In genomic region chr3:105529700-105530099, GRCm38 (mm10) we compare ENCODE assay signal across 16 mouse cellular contexts.
DNase-seq lines count a peak whose midpoint lies in the region; ATAC-seq and TF ChIP-seq lines count a peak whose summit lies in the region.
"Had no signal": no experiment of that assay in that cellular context is flagged by ENCODE, and none has a peak within 500 bp of the region (broad histone marks: within the 10 kb centered on the region; RNA-seq: fewer than 3 reads in every experiment).

No protein-coding gene starts in this region.

- H3K36me3 ChIP-seq in embryonic facial prominence, embryonic 10.5 days (replicated peaks): no peaks in the 10 kb centered on the region
- H3K36me3 ChIP-seq in hindbrain, embryonic 12.5 days: no peaks in the 10 kb centered on the region
- no peaks in the 10 kb centered on the region for H3K36me3 ChIP-seq in midbrain, embryonic 14.5 days (ENCODE audit: control insufficient read depth, insufficient read depth, low read length)
- H3K36me3 ChIP-seq: embryonic facial prominence, embryonic 15.5 days had no signal

- peaks cover 5% of the 10 kb centered on the region for H3K27me3 ChIP-seq in Patski
- H3K27me3 ChIP-seq in embryonic facial prominence, embryonic 10.5 days (replicated peaks; ENCODE audit: low read depth, poor library complexity, severe bottlenecking): no peaks in the 10 kb centered on the region
- H3K27me3 ChIP-seq in hindbrain, embryonic 12.5 days: no peaks in the 10 kb centered on the region
- no peaks in the 10 kb centered on the region for H3K27me3 ChIP-seq in midbrain, embryonic 14.5 days (ENCODE audit: control insufficient read depth, insufficient read depth, low read length)
- H3K27me3 ChIP-seq: embryonic facial prominence, embryonic 15.5 days had no signal

- ATAC-seq in Patski: peak; percentile 28
- ATAC-seq in hindbrain, embryonic 12.5 days (ENCODE audit: low FRiP score): peak; percentile 54
- ATAC-seq in midbrain, embryonic 14.5 days (ENCODE audit: low FRiP score, low TSS enrichment): 0 out of 2 replicates have a peak, but pooled peaks have one; percentile 22
- ATAC-seq: CD4-positive, CD25-positive, alpha-beta regulatory T cell, adult 4 months; liver, postnatal 0 days had no signal

- in situ Hi-C loops in Patski (cut with MboI; ENCODE audit: low pct_unique_long_range_greater_than_20kb): no loop called here

- DNase-seq in Patski (ENCODE audit: low read depth, low spot score): no peak
- DNase-seq in embryonic facial prominence, embryonic 10.5 days (ENCODE audit: low spot score): peak; percentile 47
- peak; percentile 56 for DNase-seq in midbrain, embryonic 14.5 days
- no peak for DNase-seq in urinary bladder, postnatal 25 days (ENCODE audit: low spot score)
- no peak for DNase-seq in adrenal gland, postnatal 4 days (ENCODE audit: low spot score in 2 of 2)
- no peak for DNase-seq in Muller cell, postnatal 12 days (ENCODE audit: inconsistent ontology term)
- DNase-seq in gastrocnemius, adult 18-20 months (ENCODE audit: low spot score): no peak
- DNase-seq: adrenal gland, postnatal 25 days; cerebellum, adult 8-10 months; kidney, adult 11 months; liver, postnatal 0 days; right cerebral cortex, adult 18-20 months; thymus, postnatal 4 days had no signal

- WGBS in embryonic facial prominence, embryonic 10.5 days: 6% methylated on average over 5 of the region's 5 CpGs
- 6% methylated on average over 5 of the region's 5 CpGs for WGBS in hindbrain, embryonic 12.5 days
- 10% methylated on average over 5 of the region's 5 CpGs for WGBS in midbrain, embryonic 14.5 days

- no peak overlapping the region for H3K9ac ChIP-seq in hindbrain, embryonic 12.5 days
- no peak overlapping the region for H3K9ac ChIP-seq in midbrain, embryonic 14.5 days (replicated peaks; ENCODE audit: low read length)
- H3K9ac ChIP-seq: embryonic facial prominence, embryonic 15.5 days; liver, postnatal 0 days had no signal

- H3K27ac ChIP-seq in embryonic facial prominence, embryonic 10.5 days (replicated peaks): 0 out of 2 replicates have a peak overlapping the region, but pooled peaks have one; percentile 40
- peak overlapping the region; percentile 83 for H3K27ac ChIP-seq in hindbrain, embryonic 12.5 days
- peak overlapping the region; percentile 83 for H3K27ac ChIP-seq in midbrain, embryonic 14.5 days (replicated peaks; ENCODE audit: low read depth, low read length)
- H3K27ac ChIP-seq: embryonic facial prominence, embryonic 15.5 days had no signal

- no peaks in the 10 kb centered on the region for H3K9me3 ChIP-seq in embryonic facial prominence, embryonic 10.5 days
- no peaks in the 10 kb centered on the region for H3K9me3 ChIP-seq in hindbrain, embryonic 12.5 days (replicated peaks)
- H3K9me3 ChIP-seq in midbrain, embryonic 14.5 days (ENCODE audit: control insufficient read depth, low read length): no peaks in the 10 kb centered on the region
- H3K9me3 ChIP-seq: embryonic facial prominence, embryonic 15.5 days had no signal

- POLR2A ChIA-PET in Patski (lab: Charles Lee): interaction anchor here (2.0 kb wide), 1 partner anchor 9 kb away, joined by 4 read pairs; no protein-coding TSS in a partner anchor

- H3K4me1 ChIP-seq in embryonic facial prominence, embryonic 10.5 days: peaks cover 55% of the 10 kb centered on the region
- H3K4me1 ChIP-seq in hindbrain, embryonic 12.5 days: peaks cover 51% of the 10 kb centered on the region
- peaks cover 48% of the 10 kb centered on the region for H3K4me1 ChIP-seq in midbrain, embryonic 14.5 days (ENCODE audit: control insufficient read depth, insufficient read depth, low read length)

- H3K4me3 ChIP-seq in embryonic facial prominence, embryonic 10.5 days: no peak overlapping the region
- no peak overlapping the region for H3K4me3 ChIP-seq in hindbrain, embryonic 12.5 days
- H3K4me3 ChIP-seq in midbrain, embryonic 14.5 days (replicated peaks; ENCODE audit: low read depth, low read length): no peak overlapping the region
- H3K4me3 ChIP-seq: embryonic facial prominence, embryonic 15.5 days had no signal

- CTCF ChIA-PET in Patski (lab: Charles Lee): no interaction called here

- no peak for TF ChIP-seq CTCF in Patski (IDR thresholded peaks at IDR 0.05)

- H3K4me2 ChIP-seq in hindbrain, embryonic 12.5 days (replicated peaks): peak overlapping the region; percentile 25; the same call in 1 of the 2 replicates
- H3K4me2 ChIP-seq in midbrain, embryonic 14.5 days (ENCODE audit: low read length): no peak overlapping the region
- H3K4me2 ChIP-seq: embryonic facial prominence, embryonic 15.5 days had no signal

Comparison
In these comparisons a context has a peak if more than half of its experiments do, and no peak if none do; other contexts are left out.
1. DNase-seq: peak in embryonic facial prominence, embryonic 10.5 days (single experiment) and midbrain, embryonic 14.5 days (single experiment); none in Patski (single experiment), urinary bladder, postnatal 25 days (single experiment), adrenal gland, postnatal 4 days (0 of 2), Muller cell, postnatal 12 days (single experiment) and gastrocnemius, adult 18-20 months (single experiment).
2. Peak in every context shown above with its lines, with median percentiles within 50 percentile points of each other: ATAC-seq and H3K27ac ChIP-seq.